Mouse (Mus musculus): ENCODE results near the gene Ppp1r26.

Ppp1r26 gene

DNA sequence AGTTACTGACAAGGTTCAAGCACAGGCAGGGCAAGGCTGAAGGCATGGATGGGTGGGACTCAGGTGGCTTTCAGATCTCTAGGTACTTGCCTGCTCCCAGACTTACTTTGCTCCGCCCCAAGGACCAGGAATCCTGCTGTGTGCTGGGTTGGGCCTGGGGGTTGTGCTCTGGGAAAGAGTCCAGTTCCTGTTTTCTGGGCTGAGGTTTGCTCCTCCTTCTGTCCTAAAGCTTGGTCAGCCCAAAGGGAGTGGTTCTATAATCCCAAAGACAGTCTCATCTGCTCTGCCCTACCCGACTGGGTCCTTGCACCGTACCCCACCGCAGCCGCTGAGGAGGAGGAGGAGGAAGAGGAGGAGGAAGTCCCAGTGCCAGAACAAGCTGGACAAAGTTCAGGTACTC, 50.1 kb downstream of the Ppp1r26 start, which contains the start of gene Gbgt1:
Gene Gbgt1, plus strand, starts transcription at position 221 of the 400 bp plus-strand sequence.
- in situ Hi-C loops (cut with MboI, MseI) = no loop called here

GRCm38 (mm10) chr2:28497561-28497960, 51.0 kb downstream of the Ppp1r26 start:
- in situ Hi-C loops (cut with MboI, MseI) = no loop called here

DNA sequence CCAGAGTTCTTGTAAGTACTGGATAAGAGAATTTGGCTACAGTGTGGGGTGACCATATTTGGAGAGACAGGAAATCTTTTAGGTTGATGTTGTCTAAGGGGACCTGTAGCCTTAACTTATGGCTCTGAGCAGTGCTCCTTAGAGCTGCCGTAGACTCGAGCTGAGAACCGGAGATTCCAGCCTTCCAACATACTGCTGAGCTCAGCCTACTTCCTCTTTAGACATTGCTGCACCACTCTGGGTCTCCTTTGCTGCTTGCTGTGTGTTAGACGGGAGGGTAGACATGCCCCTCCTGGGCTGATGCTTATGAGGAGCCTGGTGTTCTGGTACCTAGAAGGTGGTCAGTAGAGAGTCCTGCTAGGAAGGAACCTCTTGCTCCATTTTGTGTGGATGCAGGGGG, 51.8 kb downstream of the Ppp1r26 start:
- in situ Hi-C loops (cut with MboI, MseI) = no loop called here

DNA sequence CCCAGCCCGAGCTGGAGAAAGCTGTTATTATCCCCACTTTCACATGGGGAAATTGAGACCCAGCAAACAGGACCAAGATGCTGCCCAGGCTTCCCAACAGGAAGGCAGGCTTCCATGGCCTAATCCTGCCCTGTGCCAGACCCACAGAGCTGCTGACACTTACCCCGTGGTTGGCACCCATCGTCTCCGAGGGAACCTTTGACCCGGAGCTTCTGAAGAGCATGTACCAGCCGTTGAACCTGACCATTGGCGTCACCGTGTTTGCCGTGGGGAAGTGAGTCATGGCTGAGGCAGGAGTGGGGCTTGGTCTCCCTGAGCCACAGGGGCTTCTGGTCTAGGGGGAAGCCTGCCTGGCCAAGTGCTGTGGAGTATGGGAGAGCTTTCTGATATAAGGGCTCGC, 56.4 kb downstream of the Ppp1r26 start:
- in situ Hi-C loops (cut with MboI, MseI) = no loop called here

DNA sequence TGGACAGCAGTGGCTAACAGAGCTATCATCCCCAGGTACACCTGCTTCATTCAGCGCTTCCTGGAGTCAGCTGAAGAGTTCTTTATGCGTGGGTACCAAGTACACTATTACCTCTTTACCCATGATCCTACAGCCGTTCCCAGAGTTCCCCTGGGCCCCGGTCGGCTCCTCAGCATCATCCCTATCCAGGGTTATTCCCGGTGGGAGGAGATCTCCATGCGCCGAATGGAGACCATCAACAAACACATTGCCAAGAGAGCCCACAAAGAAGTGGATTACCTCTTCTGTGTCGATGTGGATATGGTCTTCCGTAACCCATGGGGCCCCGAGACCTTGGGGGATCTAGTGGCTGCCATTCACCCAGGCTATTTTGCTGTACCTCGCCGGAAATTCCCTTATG, 58.1 kb downstream of the Ppp1r26 start:
- in situ Hi-C loops (cut with MboI, MseI) = no loop called here
